Mouse (Mus musculus) liver, embryonic 11.5 days (tissue): ENCODE data around the gene 1500015O10Rik. TPM values are rescaled to one million over a fixed set of nuclear protein-coding genes. Genes with fewer than 3 reads are reported as not detected.

Experiments used
- ATAC-seq: fragments of 200-750 bp; cut with Nextera tagmentation; replicated peaks from 2 replicates; pipeline ENCODE4 v1.8.0; 2017; ENCODE audit warnings: moderate number of reproducible peaks, mild to moderate bottlenecking, moderate TSS enrichment, moderate library complexity; ENCODE audit not compliant: low FRiP score
- DNase-seq: peaks from one replicate; pipeline ENCODE4 v3.0.0-alpha.2; 2017; ENCODE audit warnings: low spot score
- H3K27ac ChIP-seq: fragments of 300-500 bp; sonication (generic); 2 replicates; pipeline ENCODE4 v1.5.1; 2014; ENCODE audit warnings: mild to moderate bottlenecking, low read depth, low read length, control low read depth
- H3K27me3 ChIP-seq: fragments of 300-500 bp; sonication (generic); replicated peaks from 2 replicates; pipeline ENCODE4 v1.6.1; 2014; ENCODE audit warnings: low read length, mixed read lengths; ENCODE audit not compliant: control insufficient read depth, insufficient read depth
- H3K36me3 ChIP-seq: fragments of 300-500 bp; sonication (generic); 2 replicates; pipeline ENCODE4 v1.6.1; 2014; ENCODE audit warnings: mild to moderate bottlenecking, low read length, moderate library complexity, mixed read lengths; ENCODE audit not compliant: control insufficient read depth, insufficient read depth
- H3K4me1 ChIP-seq: fragments of 300-500 bp; sonication (generic); replicated peaks from 2 replicates; pipeline ENCODE4 v1.6.1; 2014; ENCODE audit warnings: low read length, mixed read lengths; ENCODE audit not compliant: control insufficient read depth, insufficient read depth
- H3K4me2 ChIP-seq: fragments of 300-500 bp; sonication (generic); 2 replicates; pipeline ENCODE4 v1.6.1; 2014; ENCODE audit warnings: mild to moderate bottlenecking, control low read depth, moderate library complexity
- H3K4me3 ChIP-seq: fragments of 300-500 bp; sonication (generic); 2 replicates; pipeline ENCODE4 v1.5.1; 2014; ENCODE audit warnings: low read depth, low read length, control low read depth
- H3K9ac ChIP-seq: fragments of 300-500 bp; sonication (generic); 2 replicates; pipeline ENCODE4 v1.6.1; 2014; ENCODE audit warnings: low read depth, low read length, control low read depth
- H3K9me3 ChIP-seq: fragments of 300-500 bp; sonication (generic); 2 replicates; pipeline ENCODE4 v1.6.1; 2016; ENCODE audit warnings: low read length, inconsistent platforms, mixed read lengths; ENCODE audit not compliant: control insufficient read depth
- WGBS: fragments of 180-500 bp; shearing (Covaris S2); extraction: QIAGEN DNeasy Blood & Tissue Kit; methylation state at CpG from one replicate; pipeline ENCODE4 v1.1.7; 2014; 5-methylcytosine and 5-hydroxymethylcytosine counted together
- polyA plus RNA-seq: library from polyadenylated mRNA; unstranded; fragments of >200 nt; fragmentation: Nextera tagmentation; extraction: Ambion mirVana; gene quantifications from 2 replicates; pipeline ENCODE4 v1.2.1, GENCODE M21; 2014

The 1500015O10Rik gene
- polyA plus RNA-seq, 1 experiment from 2014 or later: 0.25 TPM

GRCm38 (mm10) chr1:43722459-43722858, 7.9 kb upstream of the 1500015O10Rik start:
- no peak overlapping the region for H3K4me2 ChIP-seq
- 55% methylated on average over 1 of the region's 1 CpGs for WGBS

DNA sequence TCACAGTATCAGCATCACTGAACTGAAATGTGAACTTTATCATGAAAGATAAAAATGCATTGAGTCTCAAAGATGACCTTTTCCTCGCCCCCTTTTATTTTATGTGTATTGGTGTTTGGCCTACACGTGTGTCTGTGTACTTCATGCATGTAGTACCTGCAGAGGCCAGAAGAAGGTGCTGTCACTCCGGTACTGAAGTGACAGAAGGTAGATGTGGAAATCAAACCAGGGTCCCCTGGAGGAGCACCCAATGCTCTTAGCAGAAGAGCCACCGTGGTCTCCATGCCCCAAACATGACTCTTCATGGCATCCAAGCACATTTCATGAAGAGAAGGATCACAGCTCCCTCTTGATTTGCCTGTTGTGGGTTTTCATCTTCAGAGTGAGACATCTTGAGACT, 1.7 kb downstream of the 1500015O10Rik start:
- no peaks in the 10 kb centered on the region for H3K36me3 ChIP-seq
- H3K9me3 ChIP-seq: no peaks in the 10 kb centered on the region
- 69% methylated on average over 4 of the region's 4 CpGs for WGBS
- no peak overlapping the region for H3K4me3 ChIP-seq
- no peaks in the 10 kb centered on the region for H3K27me3 ChIP-seq
- no peak overlapping the region for H3K4me2 ChIP-seq
- DNase-seq (no peak), ATAC-seq (no peak)
- H3K27ac ChIP-seq: no peak overlapping the region
- H3K4me1 ChIP-seq: no peaks in the 10 kb centered on the region
- H3K9ac ChIP-seq: no peak overlapping the region

More at GRCm38 (mm10) chr1:43722459-43722858, 7.9 kb upstream of the 1500015O10Rik start:
- ATAC-seq (no peak), DNase-seq (no peak)
- Histone ChIP-seq H3K4me3 (no peak overlapping the region), H3K9me3 (no peaks in the 10 kb centered on the region), H3K27me3 (no peaks in the 10 kb centered on the region), H3K4me1 (no peaks in the 10 kb centered on the region), H3K9ac (no peak overlapping the region), H3K36me3 (no peaks in the 10 kb centered on the region), H3K27ac (no peak overlapping the region)

- H3K4me2 ChIP-seq: no peak overlapping the region
- no peaks in the 10 kb centered on the region for H3K27me3 ChIP-seq
- WGBS: 83% methylated on average over 1 of the region's 1 CpGs
- no peaks in the 10 kb centered on the region for H3K36me3 ChIP-seq
- no peak for ATAC-seq
- H3K9ac ChIP-seq: no peak overlapping the region
- H3K27ac ChIP-seq: no peak overlapping the region
- no peaks in the 10 kb centered on the region for H3K9me3 ChIP-seq
- DNase-seq: no peak
- no peaks in the 10 kb centered on the region for H3K4me1 ChIP-seq
- no peak overlapping the region for H3K4me3 ChIP-seq
Measured at GRCm38 (mm10) chr1:43732657-43733056, 2.3 kb downstream of the 1500015O10Rik start.

DNA sequence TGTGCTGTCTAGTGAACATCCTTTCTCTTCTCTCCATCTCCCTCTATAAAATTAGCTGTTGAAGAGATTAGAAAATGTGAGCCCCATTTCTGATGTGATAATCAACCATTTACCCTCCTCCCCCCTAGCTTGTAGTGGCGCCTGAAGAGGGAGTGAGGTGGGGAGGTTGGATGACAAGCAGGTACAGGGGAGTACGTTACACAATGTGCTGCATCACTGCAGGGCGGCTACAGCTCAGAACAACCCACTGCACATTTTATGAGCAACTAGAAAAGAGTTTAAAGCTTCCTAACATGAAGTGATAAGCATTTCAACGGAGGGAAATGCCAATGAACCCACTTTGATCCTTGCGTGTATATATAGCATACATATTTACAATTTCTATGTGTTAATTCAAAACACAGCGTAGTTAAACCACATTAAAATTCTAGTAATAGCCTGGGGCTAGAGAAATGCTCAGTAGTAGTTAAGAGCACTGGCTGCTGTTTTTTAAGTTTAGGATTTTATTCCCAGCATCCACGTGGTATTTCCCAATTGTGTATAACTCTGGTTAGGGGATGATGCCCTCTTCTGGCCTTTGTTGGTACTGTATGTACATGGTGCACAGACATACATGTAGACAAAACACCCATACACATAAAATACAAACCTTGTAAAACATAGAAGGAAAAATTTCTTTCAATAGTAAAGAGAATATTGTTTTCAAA, 7.6 kb downstream of the 1500015O10Rik start:
- H3K4me1 ChIP-seq: no peaks in the 10 kb centered on the region
- no peaks in the 10 kb centered on the region for H3K27me3 ChIP-seq
- H3K9me3 ChIP-seq: no peaks in the 10 kb centered on the region
- no peak for ATAC-seq
- 64% methylated on average over 7 of the region's 7 CpGs for WGBS
- no peak overlapping the region for H3K4me3 ChIP-seq
- H3K9ac ChIP-seq: no peak overlapping the region
- no peak overlapping the region for H3K27ac ChIP-seq
- DNase-seq: no peak
- H3K4me2 ChIP-seq: no peak overlapping the region
- H3K36me3 ChIP-seq: no peaks in the 10 kb centered on the region

DNA sequence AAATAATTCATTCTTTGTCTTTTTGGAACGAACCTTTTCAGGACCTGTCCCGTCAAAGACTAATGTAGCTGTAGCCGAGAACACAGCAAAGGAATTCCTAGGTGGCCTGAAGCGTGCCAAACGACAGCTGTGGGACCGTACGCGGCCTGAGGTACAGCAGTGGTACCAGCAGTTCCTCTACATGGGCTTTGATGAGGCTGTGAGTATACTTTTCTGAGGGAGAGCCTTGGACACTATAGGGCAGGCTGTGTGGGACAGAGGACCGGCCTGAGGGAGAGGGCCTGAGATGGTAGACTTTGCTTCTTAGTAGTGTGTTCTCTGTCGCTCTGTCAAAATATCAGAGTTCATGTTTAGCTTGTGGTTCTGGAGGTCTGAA, 8.1 kb downstream of the 1500015O10Rik start:
- Histone ChIP-seq H3K36me3 (no peaks in the 10 kb centered on the region), H3K4me1 (no peaks in the 10 kb centered on the region), H3K4me2 (no peak overlapping the region), H3K27ac (no peak overlapping the region), H3K4me3 (no peak overlapping the region), H3K9ac (no peak overlapping the region), H3K27me3 (no peaks in the 10 kb centered on the region), H3K9me3 (no peaks in the 10 kb centered on the region)
- WGBS: 87% methylated on average over 10 of the region's 10 CpGs
- DNase-seq: no peak
- no peak for ATAC-seq

DNA sequence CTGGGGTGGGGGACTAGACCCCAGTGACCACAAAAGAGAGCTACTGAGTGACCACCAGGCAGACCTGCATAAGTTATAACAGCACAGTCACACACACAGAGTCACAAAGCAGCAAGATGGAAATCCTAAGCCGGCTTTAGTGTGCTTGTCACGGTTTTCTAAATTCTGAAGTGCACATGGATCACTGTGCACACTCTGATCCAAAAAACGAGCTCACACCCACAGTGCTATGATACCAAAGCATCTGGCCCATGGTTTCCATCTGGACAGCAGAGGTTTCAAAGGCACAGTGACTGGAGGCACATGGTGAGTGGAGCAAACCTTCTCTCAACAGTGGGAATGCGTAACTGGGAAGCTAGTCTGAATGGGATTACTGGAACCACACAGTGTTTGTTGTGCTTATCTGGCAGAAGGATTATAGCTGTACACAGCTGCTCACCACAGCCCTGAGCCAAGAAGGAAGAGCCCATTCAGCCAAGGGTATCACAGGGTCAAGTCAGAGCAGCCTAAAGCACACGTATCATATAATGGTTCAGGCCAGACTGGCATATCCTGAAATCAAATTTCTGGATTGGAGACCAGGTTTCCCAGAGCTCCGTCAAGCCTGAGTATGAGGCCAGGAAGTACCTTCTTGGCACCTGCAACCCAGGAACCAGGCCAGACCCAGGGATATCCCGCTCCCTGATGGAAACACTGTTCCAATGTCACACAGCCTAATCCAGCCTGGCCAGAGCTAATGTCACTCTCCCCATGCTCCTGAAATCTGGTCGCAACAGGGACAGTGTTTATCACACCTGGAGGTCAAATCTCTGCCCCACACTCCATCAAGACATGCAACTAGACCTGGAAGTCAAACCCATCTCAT, 24.3 kb downstream of the 1500015O10Rik start:
- Histone ChIP-seq H3K4me1 (no peaks in the 10 kb centered on the region), H3K27ac (no peak overlapping the region), H3K9me3 (no peaks in the 10 kb centered on the region), H3K36me3 (peaks cover 4% of the 10 kb centered on the region; the same call in 1 of the 2 replicates), H3K9ac (no peak overlapping the region), H3K4me2 (no peak overlapping the region), H3K4me3 (no peak overlapping the region), H3K27me3 (no peaks in the 10 kb centered on the region)
- no peak for DNase-seq
- no peak for ATAC-seq
- WGBS: 90% methylated on average over 8 of the region's 8 CpGs

DNA sequence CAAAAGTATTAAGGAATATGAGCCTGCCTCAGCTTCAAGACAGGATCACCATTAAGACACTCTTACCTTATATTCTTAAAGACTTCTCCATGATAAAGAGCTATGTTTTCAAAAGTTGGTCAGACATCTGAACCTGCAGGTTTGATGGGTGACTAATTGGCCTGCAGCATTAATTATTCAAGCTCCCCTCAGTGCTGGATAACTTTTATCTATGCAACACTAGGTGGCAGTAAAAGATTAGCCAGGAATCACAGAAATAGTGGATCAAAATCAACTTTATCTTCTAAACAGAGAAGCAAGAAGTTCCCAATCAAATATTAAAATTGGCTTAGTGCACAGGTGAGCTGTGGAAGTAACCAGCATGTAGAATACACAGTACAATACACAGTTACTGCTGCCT, 29.7 kb downstream of the 1500015O10Rik start:
- Histone ChIP-seq H3K27me3 (no peaks in the 10 kb centered on the region), H3K27ac (no peak overlapping the region), H3K4me1 (no peaks in the 10 kb centered on the region), H3K9me3 (no peaks in the 10 kb centered on the region), H3K9ac (no peak overlapping the region), H3K36me3 (no peaks in the 10 kb centered on the region), H3K4me2 (no peak overlapping the region), H3K4me3 (no peak overlapping the region)
- ATAC-seq (no peak), DNase-seq (no peak)

DNA sequence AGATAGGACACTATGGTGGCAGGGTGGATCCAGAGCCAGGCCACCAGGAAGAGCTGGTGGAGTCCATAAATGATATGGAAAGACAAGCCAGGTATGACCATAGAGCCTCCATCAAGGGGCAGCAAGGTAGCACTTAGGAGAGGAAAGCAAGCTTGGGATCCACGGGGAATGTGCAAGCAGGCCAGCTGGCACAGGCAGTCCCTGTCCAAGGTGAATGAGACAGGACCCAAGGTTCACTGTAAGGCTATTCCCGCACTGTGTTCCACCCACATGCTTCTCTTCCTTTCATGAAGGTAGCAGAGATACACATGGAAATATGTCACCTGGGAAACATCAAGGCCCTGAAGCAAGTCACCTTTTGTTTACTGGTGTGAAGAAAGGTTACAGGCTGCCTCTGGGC, 34.1 kb downstream of the 1500015O10Rik start:
- Histone ChIP-seq H3K27ac (no peak overlapping the region), H3K4me3 (no peak overlapping the region), H3K9ac (no peak overlapping the region), H3K36me3 (no peaks in the 10 kb centered on the region; the same call in 1 of the 2 replicates), H3K4me1 (no peaks in the 10 kb centered on the region), H3K9me3 (no peaks in the 10 kb centered on the region), H3K27me3 (no peaks in the 10 kb centered on the region), H3K4me2 (no peak overlapping the region)
- DNase-seq: no peak
- WGBS: 90% methylated on average over 2 of the region's 2 CpGs
- ATAC-seq: no peak

GRCm38 (mm10) chr1:43766328-43766727, 35.9 kb downstream of the 1500015O10Rik start:
- DNase-seq: no peak
- Histone ChIP-seq H3K9me3 (no peaks in the 10 kb centered on the region), H3K4me2 (no peak overlapping the region), H3K27me3 (no peaks in the 10 kb centered on the region), H3K4me1 (no peaks in the 10 kb centered on the region), H3K9ac (no peak overlapping the region), H3K36me3 (no peaks in the 10 kb centered on the region; the same call in 1 of the 2 replicates), H3K4me3 (no peak overlapping the region), H3K27ac (no peak overlapping the region)
- WGBS: 88% methylated on average over 2 of the region's 2 CpGs
- no peak for ATAC-seq
